Mouse (Mus musculus) liver, adult 2 months (tissue): ENCODE results near the gene Fkbp11.

Experiments
- CTCF ChIP-seq: fragments of 200-500 bp; IDR thresholded peaks from 2 replicates; pipeline ENCODE4 v1.5.1; 2011; ENCODE audit warnings: low read depth, low read length, control low read depth
- POLR2A ChIP-seq: fragments of 200-500 bp; IDR thresholded peaks from 2 replicates; pipeline ENCODE4 v1.6.1; 2011; ENCODE audit warnings: low read length, control low read depth; ENCODE audit not compliant: insufficient read depth; ENCODE audit errors: extremely low read depth

DNA sequence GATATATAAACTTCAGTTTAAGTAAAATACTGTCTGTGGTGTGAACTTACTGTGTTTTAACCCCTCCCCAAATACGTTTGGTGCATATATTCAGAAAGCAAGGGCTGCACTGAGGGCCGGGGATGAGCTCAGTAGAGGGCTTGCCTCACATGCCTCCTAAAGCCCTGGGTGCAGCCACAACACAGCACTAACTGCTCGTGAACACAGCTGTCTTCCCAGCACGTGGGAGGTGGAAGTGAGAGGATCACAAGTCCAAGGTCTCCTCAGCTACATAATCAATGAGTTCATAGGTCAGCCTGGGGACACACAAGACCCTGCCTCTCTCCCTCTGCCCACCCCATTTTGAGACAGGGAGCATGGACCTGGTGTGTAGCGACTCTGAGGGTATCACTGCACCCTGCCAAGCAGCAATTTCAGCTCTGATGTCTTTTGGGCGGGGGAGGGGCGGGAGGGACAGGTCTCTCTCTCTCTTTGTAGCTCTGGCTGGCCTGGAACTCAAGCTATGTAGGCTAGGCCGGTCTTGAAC, 4.1 kb upstream of the Fkbp11 start:
- TF ChIP-seq CTCF, result no peak
- no peak for TF ChIP-seq POLR2A
